Mouse (Mus musculus): ENCODE results near the gene Sgpl1.

Sgpl1 gene

GRCm38 (mm10) chr10:61147157-61148040 is at the start of gene Sgpl1:
Gene Sgpl1, minus strand, starts transcription at chr10:61147703.
- peak; percentile 69 for DNase-seq (ENCODE audit: low read depth, low spot score)

GRCm38 (mm10) chr10:61195718-61196291 is 48.3 kb upstream of the Sgpl1 start:
- no peak for DNase-seq (ENCODE audit: low read depth, low spot score)

GRCm38 (mm10) chr10:61195216-61195615 is 47.7 kb upstream of the Sgpl1 start:
- no peak for DNase-seq (ENCODE audit: low read depth, low spot score)

GRCm38 (mm10) chr10:61194611-61195010 is 47.1 kb upstream of the Sgpl1 start:
- DNase-seq (ENCODE audit: low read depth, low spot score) = no peak

GRCm38 (mm10) chr10:61188010-61188409 is 40.5 kb upstream of the Sgpl1 start:
- no peak for DNase-seq (ENCODE audit: low read depth, low spot score)

GRCm38 (mm10) chr10:61187001-61187400 is 39.5 kb upstream of the Sgpl1 start:
- no peak for DNase-seq (ENCODE audit: low read depth, low spot score)

GRCm38 (mm10) chr10:61179927-61180326 is 32.4 kb upstream of the Sgpl1 start:
- DNase-seq (ENCODE audit: low read depth, low spot score) = no peak

GRCm38 (mm10) chr10:61178687-61179086 is 31.2 kb upstream of the Sgpl1 start:
- no peak for DNase-seq (ENCODE audit: low read depth, low spot score)

GRCm38 (mm10) chr10:61177751-61178150 is 30.2 kb upstream of the Sgpl1 start:
- no peak for DNase-seq (ENCODE audit: low read depth, low spot score)

- DNase-seq (ENCODE audit: low read depth, low spot score) = no peak
Observed at GRCm38 (mm10) chr10:61176221-61176790, 28.8 kb upstream of the Sgpl1 start.

GRCm38 (mm10) chr10:61175442-61176204 is 28.1 kb upstream of the Sgpl1 start:
- DNase-seq (ENCODE audit: low read depth, low spot score) = no peak

GRCm38 (mm10) chr10:61174711-61175441 is 27.4 kb upstream of the Sgpl1 start:
- no peak for DNase-seq (ENCODE audit: low read depth, low spot score)

- DNase-seq (ENCODE audit: low read depth, low spot score) = no peak
Observed at GRCm38 (mm10) chr10:61172496-61172895, 25.0 kb upstream of the Sgpl1 start.

- DNase-seq (ENCODE audit: low read depth, low spot score) = no peak
Observed at GRCm38 (mm10) chr10:61171654-61172053, 24.2 kb upstream of the Sgpl1 start, which contains the start of gene Tbata. Gene Tbata, plus strand, starts transcription at chr10:61171954.

- DNase-seq (ENCODE audit: low read depth, low spot score) = no peak
Observed at GRCm38 (mm10) chr10:61168393-61168792, 20.9 kb upstream of the Sgpl1 start.

- DNase-seq (ENCODE audit: low read depth, low spot score) = no peak
Observed at GRCm38 (mm10) chr10:61167333-61168096, 20.0 kb upstream of the Sgpl1 start.

GRCm38 (mm10) chr10:61162366-61162765 is 14.9 kb upstream of the Sgpl1 start:
- no peak for DNase-seq (ENCODE audit: low read depth, low spot score)

GRCm38 (mm10) chr10:61160671-61161070 is 13.2 kb upstream of the Sgpl1 start:
- no peak for DNase-seq (ENCODE audit: low read depth, low spot score)

- no peak for DNase-seq (ENCODE audit: low read depth, low spot score)
Observed at GRCm38 (mm10) chr10:61160089-61160488, 12.6 kb upstream of the Sgpl1 start.

- no peak for DNase-seq (ENCODE audit: low read depth, low spot score)
Observed at GRCm38 (mm10) chr10:61158594-61158993, 11.1 kb upstream of the Sgpl1 start.

Measured in c-Kit-negative CD71-positive TER-119-positive erythroid progenitor cells, embryonic 14.5 days (primary cell).